Mouse (Mus musculus): ENCODE data around the gene Pck2. TPM values are rescaled to one million over a fixed set of nuclear protein-coding genes. Genes with fewer than 3 reads are reported as not detected.

The Pck2 gene
- polyA plus RNA-seq, 1 experiment from 2014 or later = 36.0 TPM

DNA sequence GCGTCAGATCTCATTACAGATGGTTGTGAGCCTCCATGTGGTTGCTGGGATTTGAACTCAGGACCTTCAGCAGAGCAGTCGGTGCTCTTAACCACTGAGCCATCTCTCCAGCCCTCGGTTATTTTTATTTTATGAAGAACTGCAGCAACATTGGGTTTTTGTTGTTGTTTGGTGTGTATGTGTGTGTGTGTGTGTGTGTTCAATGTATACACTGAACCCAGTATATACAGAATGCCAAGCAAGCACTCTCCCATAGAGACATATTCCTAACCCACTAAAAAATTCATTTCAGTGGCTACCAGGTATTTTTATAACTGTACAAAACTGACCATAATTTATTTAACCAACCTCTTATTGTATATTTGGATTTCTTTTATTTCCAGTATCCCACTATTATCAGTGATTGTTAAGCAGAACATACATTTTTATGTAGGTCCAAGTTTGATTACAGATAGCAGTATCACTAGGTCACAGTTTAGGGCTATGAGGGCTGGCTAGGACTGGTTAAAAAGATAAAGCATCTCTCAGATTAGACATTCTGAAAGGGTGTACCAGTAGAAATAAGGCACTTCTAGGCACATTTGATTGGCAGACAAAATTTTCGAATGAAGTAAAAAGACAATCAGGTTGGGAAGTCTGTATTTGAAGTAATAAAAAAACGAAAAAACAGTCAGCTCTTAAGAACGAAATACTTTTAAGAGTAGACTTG lies 18.8 kb downstream of the Pck2 start:
- H3K27ac ChIP-seq (replicated peaks) = peak overlapping the region; percentile 100
- peak overlapping the region; percentile 95; the same call in 1 of the 2 replicates for H3K9ac ChIP-seq
- peaks cover 28% of the 10 kb centered on the region for H3K36me3 ChIP-seq (replicated peaks)
- no peak for ATAC-seq (ENCODE audit: insufficient read depth)
- H3K4me3 ChIP-seq (replicated peaks) = peak overlapping the region; percentile 84
- no peaks in the 10 kb centered on the region for H3K27me3 ChIP-seq
- H3K4me2 ChIP-seq = peak overlapping the region; percentile 71
- H3K4me1 ChIP-seq (replicated peaks) = peaks cover 64% of the 10 kb centered on the region
- WGBS (ENCODE audit: insufficient replicate concordance) = 30% methylated on average over 6 of the region's 6 CpGs
- H3K9me3 ChIP-seq (replicated peaks) = no peaks in the 10 kb centered on the region

DNA sequence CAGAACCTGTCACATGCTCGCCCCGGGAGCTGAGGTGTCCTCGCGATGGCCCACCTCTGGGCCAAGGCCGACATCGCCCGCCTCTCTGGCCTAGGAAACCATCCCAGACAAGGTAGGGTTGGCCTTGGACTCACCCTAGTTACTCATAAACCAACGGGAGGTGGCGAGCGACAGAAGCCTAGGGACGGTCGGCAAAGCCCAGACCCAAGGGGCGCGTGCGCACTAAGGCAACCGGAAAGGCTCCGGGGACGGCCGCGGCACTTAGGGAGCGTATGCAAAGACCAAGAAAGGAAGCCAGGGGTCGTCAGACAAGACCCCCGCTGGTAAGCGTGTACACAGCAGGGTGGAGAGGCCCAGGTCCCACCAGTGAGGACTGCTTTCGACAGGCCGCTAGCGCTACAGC lies 19.7 kb downstream of the Pck2 start, which contains the start of gene Dcaf11:
Gene Dcaf11, plus strand, starts transcription at position 208 of the 403 bp plus-strand sequence.
- H3K27me3 ChIP-seq = no peaks in the 10 kb centered on the region
- peak within 1 kb of the TSS; percentile 71 for H3K4me2 ChIP-seq
- under 1% methylated on average over 27 of the region's 27 CpGs for WGBS (ENCODE audit: insufficient replicate concordance)
- peak within 1 kb of the TSS; percentile 100 for H3K27ac ChIP-seq (replicated peaks)
- H3K36me3 ChIP-seq (replicated peaks) = peaks cover 37% of the 10 kb centered on the region
- peak within 1 kb of the TSS; percentile 95 for H3K9ac ChIP-seq
- H3K4me3 ChIP-seq (replicated peaks) = peak within 1 kb of the TSS; percentile 84
- no peaks in the 10 kb centered on the region for H3K9me3 ChIP-seq (replicated peaks)
- ATAC-seq (ENCODE audit: insufficient read depth) = peak; percentile 78
- peaks cover 59% of the 10 kb centered on the region for H3K4me1 ChIP-seq (replicated peaks)

GRCm38 (mm10) chr14:55560202-55561073 lies 20.4 kb downstream of the Pck2 start, which contains the start of gene A730061H03Rik:
TSS of gene A730061H03Rik (minus strand) at chr14:55560406.
- H3K4me3 ChIP-seq (replicated peaks) = peak within 1 kb of the TSS; percentile 84
- H3K36me3 ChIP-seq (replicated peaks) = peaks cover 44% of the 10 kb centered on the region
- peak within 1 kb of the TSS; percentile 100 for H3K27ac ChIP-seq (replicated peaks)
- ATAC-seq (ENCODE audit: insufficient read depth) = peak; percentile 88
- peak within 1 kb of the TSS; percentile 95 for H3K9ac ChIP-seq
- no peaks in the 10 kb centered on the region for H3K9me3 ChIP-seq (replicated peaks)
- peaks cover 58% of the 10 kb centered on the region for H3K4me1 ChIP-seq (replicated peaks)
- no peaks in the 10 kb centered on the region for H3K27me3 ChIP-seq
- WGBS (ENCODE audit: insufficient replicate concordance) = under 1% methylated on average over 51 of the region's 51 CpGs
- peak within 1 kb of the TSS; percentile 71 for H3K4me2 ChIP-seq

- 0 out of 2 replicates have a peak overlapping the region, but pooled peaks have one; percentile 45 for H3K27ac ChIP-seq (replicated peaks)
- H3K27me3 ChIP-seq = no peaks in the 10 kb centered on the region
- H3K9ac ChIP-seq = no peak overlapping the region
- WGBS (ENCODE audit: insufficient replicate concordance) = 82% methylated on average over 10 of the region's 10 CpGs
- H3K36me3 ChIP-seq (replicated peaks) = peaks cover 58% of the 10 kb centered on the region
- H3K4me3 ChIP-seq (replicated peaks) = peak overlapping the region; percentile 84
- peak overlapping the region; percentile 71 for H3K4me2 ChIP-seq
- ATAC-seq (ENCODE audit: insufficient read depth) = no peak
- peaks cover 45% of the 10 kb centered on the region for H3K4me1 ChIP-seq (replicated peaks)
- H3K9me3 ChIP-seq (replicated peaks) = no peaks in the 10 kb centered on the region
These were observed 21.8 kb downstream of the Pck2 start for GRCm38 (mm10) chr14:55561860-55562259.

- H3K27me3 ChIP-seq = no peaks in the 10 kb centered on the region
- no peak overlapping the region for H3K9ac ChIP-seq
- no peak overlapping the region for H3K27ac ChIP-seq (replicated peaks)
- H3K4me2 ChIP-seq = no peak overlapping the region
- no peak overlapping the region for H3K4me3 ChIP-seq (replicated peaks)
- ATAC-seq (ENCODE audit: insufficient read depth) = no peak
- H3K9me3 ChIP-seq (replicated peaks) = no peaks in the 10 kb centered on the region
- 84% methylated on average over 11 of the region's 11 CpGs for WGBS (ENCODE audit: insufficient replicate concordance)
- H3K4me1 ChIP-seq (replicated peaks) = peaks cover 31% of the 10 kb centered on the region
- peaks cover 71% of the 10 kb centered on the region for H3K36me3 ChIP-seq (replicated peaks)
These were observed 23.2 kb downstream of the Pck2 start for GRCm38 (mm10) chr14:55563249-55563648.

- H3K9ac ChIP-seq = no peak overlapping the region
- no peak overlapping the region for H3K27ac ChIP-seq (replicated peaks)
- no peak overlapping the region for H3K4me2 ChIP-seq
- no peaks in the 10 kb centered on the region for H3K9me3 ChIP-seq (replicated peaks)
- H3K36me3 ChIP-seq (replicated peaks) = peaks cover 95% of the 10 kb centered on the region
- WGBS (ENCODE audit: insufficient replicate concordance) = 70% methylated on average over 3 of the region's 3 CpGs
- H3K4me1 ChIP-seq (replicated peaks) = peaks cover 27% of the 10 kb centered on the region
- no peak for ATAC-seq (ENCODE audit: insufficient read depth)
- H3K27me3 ChIP-seq = no peaks in the 10 kb centered on the region
- H3K4me3 ChIP-seq (replicated peaks) = no peak overlapping the region
These were observed 25.7 kb downstream of the Pck2 start for GRCm38 (mm10) chr14:55565748-55566147.

DNA sequence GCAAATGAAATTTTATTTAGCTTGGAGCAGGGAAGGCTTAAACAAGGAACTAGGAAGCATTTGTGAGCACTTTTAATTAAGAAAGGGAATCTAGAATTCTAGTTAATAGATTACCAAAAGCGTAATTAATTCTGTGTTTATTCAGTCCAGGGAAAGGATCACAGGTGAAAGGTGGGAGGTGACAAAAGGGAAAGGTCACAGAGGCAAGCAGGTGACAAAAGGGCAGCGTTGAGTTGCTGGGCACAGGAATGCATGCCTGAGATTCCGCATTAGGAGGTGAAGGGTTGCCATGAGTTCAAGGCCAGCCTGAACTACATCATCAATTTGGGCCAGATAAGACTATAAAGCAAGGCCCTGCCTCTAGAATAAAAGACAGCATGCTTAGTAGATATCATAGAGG lies 27.4 kb downstream of the Pck2 start:
- 82% methylated on average over 3 of the region's 3 CpGs for WGBS (ENCODE audit: insufficient replicate concordance)
- no peak for ATAC-seq (ENCODE audit: insufficient read depth)
- Histone ChIP-seq H3K27ac (replicated peaks) (no peak overlapping the region), H3K4me1 (replicated peaks) (peaks cover 24% of the 10 kb centered on the region), H3K4me2 (no peak overlapping the region), H3K4me3 (replicated peaks) (no peak overlapping the region), H3K36me3 (replicated peaks) (peaks cover 83% of the 10 kb centered on the region), H3K27me3 (no peaks in the 10 kb centered on the region), H3K9ac (no peak overlapping the region), H3K9me3 (replicated peaks) (no peaks in the 10 kb centered on the region)

DNA sequence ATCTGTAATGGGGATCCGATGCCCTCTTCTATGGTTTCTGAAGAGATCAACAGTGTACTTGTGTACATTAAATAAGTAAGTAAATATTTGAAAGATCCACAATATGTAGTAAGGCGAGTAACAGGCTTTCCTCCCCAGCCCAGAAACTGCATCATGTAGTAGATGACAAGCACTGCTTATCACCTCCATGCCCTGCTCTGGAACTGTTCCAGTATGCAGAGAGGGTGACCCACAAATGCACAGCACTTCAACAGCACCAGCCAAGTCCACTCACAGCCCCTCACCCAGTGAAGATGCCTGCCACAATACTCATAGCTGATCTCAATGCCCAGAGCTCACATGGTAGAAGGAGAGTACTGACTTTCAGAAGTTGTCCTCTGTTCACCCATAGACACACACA lies 30.5 kb downstream of the Pck2 start:
- H3K9me3 ChIP-seq (replicated peaks) = no peaks in the 10 kb centered on the region
- H3K36me3 ChIP-seq (replicated peaks) = peaks cover 52% of the 10 kb centered on the region
- H3K4me2 ChIP-seq = no peak overlapping the region
- ATAC-seq (ENCODE audit: insufficient read depth) = no peak
- peaks cover 22% of the 10 kb centered on the region for H3K4me1 ChIP-seq (replicated peaks)
- no peak overlapping the region for H3K9ac ChIP-seq
- H3K27me3 ChIP-seq = no peaks in the 10 kb centered on the region
- no peak overlapping the region for H3K4me3 ChIP-seq (replicated peaks)
- H3K27ac ChIP-seq (replicated peaks) = no peak overlapping the region
- 73% methylated on average over 2 of the region's 2 CpGs for WGBS (ENCODE audit: insufficient replicate concordance)

- peak overlapping the region; percentile 29; the same call in 1 of the 2 replicates for H3K27ac ChIP-seq (replicated peaks)
- H3K27me3 ChIP-seq = no peaks in the 10 kb centered on the region
- H3K4me2 ChIP-seq = no peak overlapping the region
- H3K36me3 ChIP-seq (replicated peaks) = peaks cover 40% of the 10 kb centered on the region
- peaks cover 32% of the 10 kb centered on the region for H3K4me1 ChIP-seq (replicated peaks)
- no peak overlapping the region for H3K4me3 ChIP-seq (replicated peaks)
- no peak for ATAC-seq (ENCODE audit: insufficient read depth)
- H3K9ac ChIP-seq = no peak overlapping the region; the same call in 1 of the 2 replicates
- no peaks in the 10 kb centered on the region for H3K9me3 ChIP-seq (replicated peaks)
These were observed 31.7 kb downstream of the Pck2 start for GRCm38 (mm10) chr14:55571760-55572159.

DNA sequence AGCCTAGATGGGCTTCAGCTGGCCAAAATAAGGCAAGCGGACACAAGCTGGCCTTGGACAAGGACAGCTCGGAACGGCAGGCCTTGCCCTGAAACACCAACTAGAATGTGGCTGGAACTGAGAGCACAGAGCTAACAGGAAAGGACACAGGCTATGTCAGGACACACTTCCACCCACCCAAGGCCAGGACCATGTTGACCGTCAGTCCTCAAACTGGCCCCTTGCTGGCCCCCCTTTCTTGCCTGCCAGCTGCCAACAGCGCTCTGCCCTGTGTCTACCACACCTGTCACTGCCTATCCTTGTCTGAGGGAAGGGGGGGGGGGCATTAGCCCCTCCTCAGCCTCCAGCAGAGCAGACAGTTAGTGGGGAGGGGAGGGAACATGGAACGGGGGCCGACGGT lies 35.2 kb downstream of the Pck2 start, which contains the start of gene Fitm1:
Gene Fitm1, plus strand, starts transcription at position 316 of the 400 bp plus-strand sequence.
- H3K4me3 ChIP-seq (replicated peaks) = no peak within 1 kb of the TSS
- no peak within 1 kb of the TSS for H3K9ac ChIP-seq
- WGBS (ENCODE audit: insufficient replicate concordance) = 72% methylated on average over 8 of the region's 8 CpGs
- H3K36me3 ChIP-seq (replicated peaks) = peaks cover 13% of the 10 kb centered on the region
- no peak within 1 kb of the TSS for H3K4me2 ChIP-seq
- H3K27ac ChIP-seq (replicated peaks) = no peak within 1 kb of the TSS
- H3K9me3 ChIP-seq (replicated peaks) = no peaks in the 10 kb centered on the region
- no peaks in the 10 kb centered on the region for H3K27me3 ChIP-seq
- H3K4me1 ChIP-seq (replicated peaks) = peaks cover 55% of the 10 kb centered on the region
- no peak for ATAC-seq (ENCODE audit: insufficient read depth)

- H3K36me3 ChIP-seq (replicated peaks) = peaks cover 14% of the 10 kb centered on the region
- H3K4me3 ChIP-seq (replicated peaks) = no peak overlapping the region
- 58% methylated on average over 13 of the region's 13 CpGs for WGBS (ENCODE audit: insufficient replicate concordance)
- H3K4me2 ChIP-seq = no peak overlapping the region
- no peak overlapping the region for H3K9ac ChIP-seq
- no peaks in the 10 kb centered on the region for H3K27me3 ChIP-seq
- ATAC-seq (ENCODE audit: insufficient read depth) = no peak
- H3K27ac ChIP-seq (replicated peaks) = no peak overlapping the region
- H3K9me3 ChIP-seq (replicated peaks) = no peaks in the 10 kb centered on the region
- H3K4me1 ChIP-seq (replicated peaks) = peaks cover 51% of the 10 kb centered on the region
These were observed 35.6 kb downstream of the Pck2 start for GRCm38 (mm10) chr14:55575711-55576110.
